Mouse (Mus musculus) bone marrow macrophage, adult 2 months (primary cell): ENCODE data around the gene Otub1. TPM values are rescaled to one million over a fixed set of nuclear protein-coding genes. Genes with fewer than 3 reads are reported as not detected.

Experiments
- H3K27ac ChIP-seq: 2 replicates; pipeline ENCODE4 v1.5.1; 2012; ENCODE audit warnings: low read depth, low read length; ENCODE audit not compliant: insufficient read depth
- H3K4me1 ChIP-seq: 2 replicates; pipeline ENCODE4 v1.6.1; 2012; ENCODE audit warnings: low read length; ENCODE audit not compliant: control insufficient read depth, insufficient read depth
- H3K4me3 ChIP-seq: 2 replicates; pipeline ENCODE4 v1.5.1; 2012; ENCODE audit warnings: mild to moderate bottlenecking, low read length, moderate library complexity; ENCODE audit not compliant: insufficient read depth
- CTCF ChIP-seq: IDR thresholded peaks from 2 replicates; pipeline ENCODE4 v1.5.1; 2012; ENCODE audit warnings: low read depth, mild to moderate bottlenecking, low read length, moderate library complexity
- POLR2A ChIP-seq: IDR thresholded peaks from 2 replicates; pipeline ENCODE4 v1.6.1; 2012; ENCODE audit warnings: mild to moderate bottlenecking, low read depth, low read length, borderline replicate concordance
- polyA plus RNA-seq: library from polyadenylated mRNA; stranded (reverse); fragments of >200 nt; gene quantifications from 2 replicates; pipeline ENCODE4 v1.2.4, GENCODE M21; 2012; ENCODE audit not compliant: missing spikeins, insufficient read depth, insufficient read length

Otub1 gene
- 88.1 and 91.4 TPM in 2 replicates for polyA plus RNA-seq

GRCm38 (mm10) chr19:7205753-7206736, at the start of gene Otub1:
Otub1 (minus strand) TSS chr19:7206316.
- TF ChIP-seq CTCF (no peak), POLR2A (no peak)
- peak within 1 kb of the TSS; percentile 97 for H3K27ac ChIP-seq
- H3K4me3 ChIP-seq: peak within 1 kb of the TSS; percentile 91
- H3K4me1 ChIP-seq: peaks cover 16% of the 10 kb centered on the region

GRCm38 (mm10) chr19:7246021-7246420, 39.9 kb upstream of the Otub1 start:
- no peak overlapping the region for H3K27ac ChIP-seq
- no peak overlapping the region for H3K4me3 ChIP-seq
- H3K4me1 ChIP-seq: 0 out of 2 replicates have a peak, but pooled peaks cover 2% of the 10 kb centered on the region
- TF ChIP-seq CTCF (no peak), POLR2A (no peak)

GRCm38 (mm10) chr19:7240782-7241690, 34.9 kb upstream of the Otub1 start, which contains the start of gene Naa40:
Naa40 (minus strand) TSS chr19:7241183.
- peak within 1 kb of the TSS; percentile 81 for H3K4me3 ChIP-seq

GRCm38 (mm10) chr19:7240291-7240690, 34.2 kb upstream of the Otub1 start:
- peak overlapping the region; percentile 77 for H3K27ac ChIP-seq
- peak overlapping the region; percentile 81 for H3K4me3 ChIP-seq
- TF ChIP-seq CTCF: no peak
- H3K4me1 ChIP-seq: peaks cover 8% of the 10 kb centered on the region; the same call in 1 of the 2 replicates

More at GRCm38 (mm10) chr19:7240782-7241690, 34.9 kb upstream of the Otub1 start, which contains the start of gene Naa40:
- TF ChIP-seq POLR2A (no peak), CTCF (no peak)
- peaks cover 8% of the 10 kb centered on the region; the same call in 1 of the 2 replicates for H3K4me1 ChIP-seq
- peak within 1 kb of the TSS; percentile 77 for H3K27ac ChIP-seq

- no peak for TF ChIP-seq CTCF
- TF ChIP-seq POLR2A: no peak
- peaks cover 8% of the 10 kb centered on the region; the same call in 1 of the 2 replicates for H3K4me1 ChIP-seq
- peak overlapping the region; percentile 81 for H3K4me3 ChIP-seq
- no peak overlapping the region for H3K27ac ChIP-seq
Measured at GRCm38 (mm10) chr19:7239574-7239973, 33.5 kb upstream of the Otub1 start.

GRCm38 (mm10) chr19:7236742-7237141, 30.6 kb upstream of the Otub1 start:
- Histone ChIP-seq H3K4me3 (no peak overlapping the region), H3K27ac (no peak overlapping the region), H3K4me1 (peaks cover 8% of the 10 kb centered on the region; the same call in 1 of the 2 replicates)
- TF ChIP-seq CTCF: no peak
- no peak for TF ChIP-seq POLR2A

GRCm38 (mm10) chr19:7236011-7236410, 29.9 kb upstream of the Otub1 start:
- H3K27ac ChIP-seq: no peak overlapping the region
- TF ChIP-seq POLR2A (no peak), CTCF (no peak)
- peaks cover 6% of the 10 kb centered on the region; the same call in 1 of the 2 replicates for H3K4me1 ChIP-seq
- H3K4me3 ChIP-seq: no peak overlapping the region

- TF ChIP-seq POLR2A: no peak
- TF ChIP-seq CTCF: no peak
- no peak overlapping the region for H3K27ac ChIP-seq
Measured at GRCm38 (mm10) chr19:7235461-7235860, 29.3 kb upstream of the Otub1 start.

GRCm38 (mm10) chr19:7234537-7235221, 28.6 kb upstream of the Otub1 start:
- TF ChIP-seq CTCF (peak; percentile 65), POLR2A (no peak)
- Histone ChIP-seq H3K27ac (no peak overlapping the region), H3K4me1 (peaks cover 4% of the 10 kb centered on the region; the same call in 1 of the 2 replicates), H3K4me3 (no peak overlapping the region)

More at GRCm38 (mm10) chr19:7235461-7235860, 29.3 kb upstream of the Otub1 start:
- H3K4me3 ChIP-seq: no peak overlapping the region
- H3K4me1 ChIP-seq: peaks cover 6% of the 10 kb centered on the region; the same call in 1 of the 2 replicates
